Mouse (Mus musculus): ENCODE data around the gene Ttc24.

Ttc24 gene

DNA sequence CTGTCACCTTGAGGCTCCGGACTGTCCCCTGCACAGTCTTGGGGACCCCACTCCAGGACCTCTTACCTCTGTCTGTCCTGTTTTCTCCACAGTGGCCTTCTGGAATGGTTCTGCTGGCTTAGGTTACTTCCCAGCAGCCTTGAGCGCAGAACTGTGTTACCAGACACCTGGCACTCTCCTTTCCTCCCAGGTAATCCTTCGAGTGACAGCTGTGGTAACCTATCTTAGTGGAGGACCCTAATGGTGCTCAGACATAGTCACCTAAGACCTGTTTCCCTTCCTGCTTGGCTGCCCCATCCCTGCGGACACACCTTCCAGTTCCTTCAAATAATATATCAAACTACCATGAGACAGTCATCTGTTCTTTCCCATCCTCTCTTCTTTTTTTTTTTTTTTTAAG lies at the start of gene Ttc24:
Ttc24 (minus strand) TSS at position 101 of the 400 bp plus-strand sequence.
- DNase-seq, result no peak

DNA sequence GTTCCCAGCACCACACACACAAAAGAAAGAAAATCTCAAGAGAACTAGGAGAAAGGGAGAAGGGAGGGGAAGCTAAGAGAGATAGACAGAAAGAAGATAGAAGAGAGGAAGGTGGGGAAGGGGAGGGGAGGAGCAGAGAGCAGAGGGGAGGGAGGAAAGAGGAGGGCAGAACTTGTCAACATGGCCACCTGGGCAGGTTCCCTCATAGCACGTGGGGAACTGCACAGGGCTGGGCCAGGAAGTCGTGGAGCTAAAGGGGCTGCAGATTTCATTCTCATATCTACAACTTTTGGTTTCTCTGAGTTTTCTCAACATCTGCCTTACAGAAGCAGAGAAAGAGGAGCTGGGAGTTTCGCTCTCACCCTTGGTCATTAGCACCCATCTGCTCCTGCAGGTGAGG lies 49.5 kb upstream of the Ttc24 start:
- no peak for DNase-seq

DNA sequence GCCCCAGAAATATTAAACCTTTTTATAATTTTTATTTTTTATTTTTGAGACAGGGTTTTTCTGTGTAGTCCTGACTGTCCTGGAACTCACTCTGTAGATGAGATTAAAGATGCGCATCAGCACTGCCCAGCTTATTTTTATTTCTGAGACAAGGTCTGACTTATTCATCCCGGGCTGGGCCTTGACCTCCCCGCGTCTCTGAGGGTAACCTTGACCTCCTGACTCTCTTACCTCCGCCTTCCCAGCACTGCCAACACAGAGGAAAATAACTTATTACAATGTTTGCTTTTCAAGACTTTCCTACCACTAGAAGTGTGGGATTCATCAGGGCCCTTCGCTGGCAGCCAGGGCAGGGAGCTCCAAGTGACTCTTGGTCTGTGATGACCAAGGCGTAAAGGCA lies 48.1 kb upstream of the Ttc24 start:
- no peak for DNase-seq

DNA sequence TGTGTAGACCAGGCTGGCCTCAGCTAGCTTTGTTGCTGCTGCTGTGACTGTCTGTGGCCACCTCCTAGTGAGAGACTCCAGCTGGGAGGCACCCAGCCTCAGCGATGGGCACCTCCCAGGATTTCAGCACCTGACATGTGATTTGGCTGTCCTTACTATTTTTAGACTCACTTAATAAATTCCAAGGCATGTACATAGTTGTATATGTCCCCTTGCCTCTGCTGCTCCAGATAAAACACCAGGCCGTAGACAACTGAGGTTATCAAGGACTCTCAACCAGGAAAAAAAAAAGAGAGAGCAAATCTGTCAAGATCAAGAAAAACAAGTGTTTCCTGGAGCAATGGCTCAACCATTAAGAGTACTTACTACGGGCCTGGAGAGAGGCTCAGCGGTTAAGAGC lies 47.1 kb upstream of the Ttc24 start:
- DNase-seq, result no peak

DNA sequence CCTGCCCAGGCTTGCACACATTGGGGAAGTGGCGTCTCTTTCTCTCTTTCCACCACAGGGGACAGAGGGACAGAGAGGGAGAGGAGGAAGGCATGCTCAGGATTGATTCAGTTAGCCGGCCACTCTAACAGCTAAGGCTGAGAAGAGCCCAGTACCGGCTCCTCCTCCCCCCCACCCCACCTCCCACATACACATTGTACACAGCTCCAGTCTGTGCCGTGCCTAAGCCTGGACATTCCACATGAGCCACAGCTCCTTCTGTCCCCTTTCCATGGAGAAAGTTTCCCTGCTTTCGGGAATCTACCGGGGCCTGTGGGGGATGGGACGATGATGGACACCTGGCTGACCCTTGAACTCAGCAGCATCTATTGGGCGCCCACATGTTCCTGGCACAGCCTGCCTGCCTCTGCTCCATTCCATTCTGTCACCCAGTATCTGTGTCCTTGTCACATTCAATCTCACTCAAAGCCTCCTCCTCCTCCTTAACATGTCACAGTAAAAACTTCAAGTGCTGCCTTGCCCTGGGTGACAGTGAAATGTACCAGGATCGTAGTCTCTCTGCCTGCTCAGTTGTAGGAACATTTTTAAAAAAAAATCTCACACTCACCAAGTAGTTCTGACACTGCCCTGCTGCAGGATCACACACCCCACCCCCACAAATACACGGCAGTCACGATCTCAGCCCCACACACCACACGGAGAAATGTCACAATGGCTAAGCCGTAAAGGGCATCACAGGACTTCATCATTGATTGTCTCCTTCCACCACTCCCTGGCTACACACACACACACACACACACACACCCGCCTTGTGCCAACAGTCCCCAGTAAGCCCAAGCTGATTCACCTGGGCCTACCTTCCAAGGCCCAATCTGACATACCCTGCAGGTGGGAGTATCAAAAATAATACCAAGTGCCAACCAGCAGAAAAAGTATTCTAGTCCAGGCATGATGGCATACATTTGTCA lies 43.3 kb upstream of the Ttc24 start:
- DNase-seq, result no peak

GRCm38 (mm10) chr3:88120117-88120651 lies 42.1 kb upstream of the Ttc24 start:
- no peak for DNase-seq

DNA sequence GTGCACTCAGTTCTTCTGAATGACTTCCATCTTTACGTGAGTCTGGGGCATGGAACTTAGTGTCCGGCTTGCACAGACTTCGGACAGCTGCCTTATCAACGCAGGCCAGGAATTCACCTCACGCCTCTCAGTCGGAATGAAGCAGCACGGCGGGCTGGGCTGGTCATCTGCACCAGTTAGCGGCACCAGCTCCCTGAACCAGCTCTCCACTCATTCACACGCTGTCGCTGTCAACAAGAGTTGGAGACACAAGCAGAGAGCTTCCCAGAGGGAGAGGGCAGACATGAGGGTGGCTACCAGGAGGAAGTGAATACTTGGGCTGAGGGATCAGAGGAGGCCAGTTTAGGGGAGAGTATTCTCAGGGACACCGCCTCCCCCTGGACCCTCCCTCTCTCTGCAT lies 36.3 kb upstream of the Ttc24 start:
- no peak for DNase-seq

GRCm38 (mm10) chr3:88109126-88109525 lies 31.0 kb upstream of the Ttc24 start:
- DNase-seq, result no peak

DNA sequence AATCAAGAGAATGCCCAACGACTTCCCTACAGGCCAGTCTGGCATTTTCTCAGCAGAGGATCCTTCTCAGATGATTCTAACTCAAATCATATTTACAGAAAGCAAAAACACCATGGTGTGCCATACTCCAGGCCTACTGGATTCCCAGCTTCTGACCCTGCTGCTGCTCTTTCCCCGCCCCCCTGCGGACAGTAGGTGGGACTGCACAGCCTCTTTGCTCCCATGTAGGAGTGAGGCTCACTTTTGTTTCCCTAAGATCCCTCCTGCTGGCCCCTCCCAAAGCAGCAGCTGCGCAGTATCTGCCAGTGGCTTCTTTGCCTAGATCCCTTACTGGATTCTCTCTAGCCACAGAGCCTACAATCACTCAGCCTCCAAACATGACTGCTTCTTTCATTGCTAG lies 28.0 kb upstream of the Ttc24 start:
- DNase-seq, result no peak

- DNase-seq, result peak; percentile 47 to 48
Observed at GRCm38 (mm10) chr3:88102611-88103010, 24.5 kb upstream of the Ttc24 start.

DNA sequence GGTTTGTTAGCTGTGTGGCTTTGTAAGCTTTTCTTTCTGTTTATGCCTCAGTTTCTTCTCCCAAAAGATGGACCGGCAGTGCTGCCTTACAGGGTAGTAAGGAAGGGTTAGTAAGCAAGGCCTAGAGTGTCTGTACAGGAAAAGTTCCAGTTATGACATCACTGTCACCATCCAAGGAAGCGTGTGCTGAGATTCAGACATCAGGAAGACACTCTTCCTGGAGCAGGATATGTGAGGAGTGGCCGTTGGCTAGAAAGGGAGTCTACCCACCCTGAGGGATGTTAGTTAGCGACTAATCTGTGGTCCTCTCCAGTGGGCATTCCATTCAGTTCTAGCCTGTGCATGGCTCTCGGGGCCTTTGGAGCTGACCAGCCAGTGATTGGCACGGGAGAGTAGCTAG lies 24.1 kb upstream of the Ttc24 start:
- DNase-seq, result peak in 1 of 2 experiments; percentile 58

GRCm38 (mm10) chr3:88101736-88102135 lies 23.6 kb upstream of the Ttc24 start:
- DNase-seq, result no peak

DNA sequence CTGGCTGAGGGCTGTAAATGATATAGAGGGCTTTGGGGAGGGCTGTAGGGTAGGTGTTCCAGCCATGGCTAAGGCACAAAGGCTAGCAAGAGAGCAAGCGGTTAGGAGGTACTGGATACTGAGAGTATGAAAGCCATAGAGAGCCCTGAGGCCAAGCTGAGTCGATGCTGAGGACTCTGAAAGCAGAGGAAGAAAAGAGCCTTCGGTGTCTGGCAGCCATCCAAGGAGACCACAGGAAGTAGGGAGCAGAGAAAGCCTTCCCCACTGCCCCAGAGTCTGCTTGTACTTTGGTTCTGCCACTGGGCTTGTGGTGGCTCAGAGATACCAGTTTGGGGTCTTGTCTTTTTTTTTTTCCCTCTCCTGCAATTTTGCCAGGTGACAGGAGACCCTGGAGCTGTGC lies 22.1 kb upstream of the Ttc24 start:
- no peak for DNase-seq

- no peak for DNase-seq
Observed at GRCm38 (mm10) chr3:88097666-88098065, 19.6 kb upstream of the Ttc24 start.

DNA sequence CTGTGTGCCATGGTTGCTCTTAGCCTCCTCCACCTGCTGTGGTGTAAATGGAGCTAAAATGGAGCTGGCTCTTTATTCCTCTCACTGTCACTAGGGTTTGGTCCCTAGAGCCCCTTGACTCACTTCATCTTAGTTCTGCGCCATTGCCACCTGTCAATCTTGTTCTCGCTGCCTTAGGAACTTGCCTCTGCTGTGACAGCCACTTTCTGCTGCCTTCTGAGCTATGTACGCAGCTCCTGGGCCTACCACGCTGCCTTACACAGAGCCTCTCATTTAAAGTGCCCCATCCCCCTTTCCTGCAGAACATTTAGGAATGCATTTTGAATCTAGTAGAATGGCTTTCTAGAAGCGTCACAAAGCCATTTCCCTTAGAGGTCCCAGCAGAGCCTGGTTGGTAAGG lies 16.0 kb upstream of the Ttc24 start:
- no peak for DNase-seq

GRCm38 (mm10) chr3:88090616-88091015 lies 12.5 kb upstream of the Ttc24 start:
- no peak for DNase-seq

- no peak for DNase-seq
Observed at GRCm38 (mm10) chr3:88090106-88090505, 12.0 kb upstream of the Ttc24 start.

DNA sequence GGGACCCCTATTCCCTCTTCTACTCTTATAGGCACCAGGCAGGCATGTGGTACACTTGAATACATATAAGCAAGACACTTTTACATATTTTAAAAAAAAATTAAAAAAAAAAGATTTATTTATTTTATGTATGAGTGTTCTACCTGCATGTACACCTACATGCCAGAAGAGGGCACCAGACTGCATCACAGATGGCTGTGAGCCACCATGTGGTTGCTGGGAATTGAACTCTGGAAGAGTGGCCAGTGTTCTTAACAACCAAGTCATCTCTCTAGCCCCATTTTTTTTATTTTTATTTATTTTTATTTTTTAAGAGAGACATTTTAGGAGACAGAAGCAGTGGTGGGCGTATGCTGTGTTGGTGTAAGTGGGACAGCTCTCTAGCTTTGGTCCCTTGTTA lies 9.6 kb upstream of the Ttc24 start:
- peak; percentile 36 to 56 for DNase-seq

DNA sequence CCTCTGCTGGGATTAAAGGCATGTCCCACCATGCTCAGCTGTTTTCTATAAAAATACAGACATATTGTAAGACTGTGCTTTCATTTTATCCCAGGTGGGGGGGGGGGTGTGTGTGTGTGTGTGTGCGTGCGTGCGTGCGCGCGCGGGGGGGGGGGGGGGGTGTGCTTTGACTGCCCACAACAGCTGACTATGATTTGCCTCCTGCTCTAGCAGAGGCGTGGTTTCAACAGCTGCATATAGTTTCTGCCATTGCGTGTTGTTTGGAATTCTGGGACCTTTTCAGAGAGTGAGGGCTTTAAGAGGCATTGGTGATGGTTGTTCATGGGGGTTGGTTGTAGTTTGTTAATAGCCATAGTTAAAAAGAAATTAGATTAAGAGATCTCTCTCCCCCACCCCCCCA lies 7.4 kb upstream of the Ttc24 start:
- DNase-seq, result no peak

DNA sequence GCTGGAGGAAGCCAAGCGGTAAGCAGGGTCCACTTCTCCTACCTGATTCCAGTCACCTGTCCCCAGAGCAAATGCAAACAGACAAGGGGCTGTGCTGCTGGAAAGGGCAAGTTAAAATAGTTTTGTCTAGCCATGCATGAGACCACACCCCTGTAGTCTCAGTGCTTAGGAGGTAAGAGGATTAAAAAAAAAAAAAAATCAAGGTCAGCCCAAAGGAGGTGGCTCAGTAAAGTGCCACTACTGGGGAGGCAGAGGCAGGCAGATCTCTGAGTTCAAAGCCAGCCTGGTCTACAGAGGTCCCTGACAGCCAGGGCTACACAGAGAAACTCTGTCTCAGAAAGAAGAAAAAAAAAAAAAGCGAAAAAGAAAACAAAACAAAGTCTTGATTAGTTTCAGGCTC lies 5.9 kb upstream of the Ttc24 start:
- no peak for DNase-seq

- DNase-seq, result peak in 1 of 2 experiments; percentile 11
Observed at GRCm38 (mm10) chr3:88082663-88083062, 4.6 kb upstream of the Ttc24 start.

GRCm38 (mm10) chr3:88082224-88082618 lies 4.1 kb upstream of the Ttc24 start:
- no peak for DNase-seq

- peak; percentile 94 to 96 for DNase-seq
Observed at GRCm38 (mm10) chr3:88081345-88082223, 3.5 kb upstream of the Ttc24 start, which contains the start of gene Iqgap3. Gene Iqgap3 (plus strand): TSS chr3:88081971.

Measured in kidney, postnatal 36 days (tissue).